22 mouse cellular contexts compared by ENCODE assay signal in the genomic region with DNA sequence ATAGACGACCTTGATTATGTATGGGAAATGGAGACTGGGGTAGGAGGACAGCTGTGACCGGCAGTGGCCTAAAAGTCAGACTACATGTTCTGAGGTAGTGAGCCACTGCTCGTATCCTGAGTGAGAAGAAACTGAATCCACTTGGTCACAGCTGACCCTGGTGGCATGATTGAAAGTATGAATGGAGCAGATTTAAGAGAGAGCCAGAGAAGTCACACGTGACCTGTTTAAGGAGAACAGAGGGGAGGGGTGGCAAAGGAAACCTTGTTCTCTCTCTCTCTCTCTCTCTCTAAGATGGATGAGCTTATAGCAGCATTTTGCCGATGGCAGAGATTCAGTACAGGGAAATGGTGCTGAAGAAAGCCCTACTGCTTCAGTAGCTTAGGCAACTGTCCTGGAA. TPM values are rescaled to one million over a fixed set of nuclear protein-coding genes. Genes with fewer than 3 reads are reported as not detected.
DNase-seq lines count a peak whose midpoint lies in the region; ATAC-seq lines count a peak whose summit lies in the region.
"Had no signal": no experiment of that assay in that cellular context is flagged by ENCODE, and none has a peak within 500 bp of the region (broad histone marks: within the 10 kb centered on the region; RNA-seq: fewer than 3 reads in every experiment).

No protein-coding gene starts in this region.

- WGBS in liver, embryonic 12.5 days (ENCODE audit: insufficient replicate concordance): 60% methylated on average over 5 of the region's 5 CpGs

- no peak overlapping the region for H3K9ac ChIP-seq in liver, embryonic 12.5 days
- H3K9ac ChIP-seq: embryonic facial prominence, embryonic 15.5 days; forebrain, embryonic 15.5 days; heart, embryonic 15.5 days; liver, postnatal 0 days; midbrain, embryonic 13.5 days had no signal

- H3K27me3 ChIP-seq in liver, embryonic 12.5 days (replicated peaks): no peaks in the 10 kb centered on the region
- H3K27me3 ChIP-seq: embryonic facial prominence, embryonic 15.5 days; forebrain, embryonic 15.5 days; heart, embryonic 15.5 days; midbrain, embryonic 13.5 days had no signal

- ATAC-seq in frontal cortex, adult (ENCODE audit: low TSS enrichment): peak; percentile 64
- no peak for ATAC-seq in liver, embryonic 12.5 days
- ATAC-seq: forebrain, embryonic 15.5 days; liver, postnatal 0 days; midbrain, embryonic 13.5 days had no signal

- no peak overlapping the region for H3K4me3 ChIP-seq in liver, embryonic 12.5 days
- H3K4me3 ChIP-seq: embryonic facial prominence, embryonic 15.5 days; forebrain, embryonic 15.5 days; heart, embryonic 15.5 days; midbrain, embryonic 13.5 days had no signal

- no peaks in the 10 kb centered on the region for H3K9me3 ChIP-seq in liver, embryonic 12.5 days (replicated peaks)
- H3K9me3 ChIP-seq: embryonic facial prominence, embryonic 15.5 days; forebrain, embryonic 15.5 days; heart, embryonic 15.5 days; midbrain, embryonic 13.5 days had no signal

- no peak for DNase-seq in frontal cortex, postnatal 25 days (ENCODE audit: low spot score in 2 of 2)
- peak; percentile 29 for DNase-seq in retina, adult 2 months (ENCODE audit: low read depth, low spot score)
- DNase-seq in retina, embryonic 14.5 days (ENCODE audit: low spot score): no peak
- DNase-seq in mesoderm, embryonic 11.5 days (ENCODE audit: low read depth, low spot score): peak; percentile 12
- DNase-seq in cerebellum, postnatal 10 days: no peak
- DNase-seq: adrenal gland, postnatal 10 days; cerebellum, adult 9-10 months; gastrocnemius, postnatal 36 days; heart, postnatal 36 days; kidney, adult 2 months; liver, postnatal 0 days; lung, postnatal 10 days; right cerebral cortex, adult 18-20 months; right cerebral cortex, postnatal 4 days; thymus, postnatal 25 days had no signal

- no peak overlapping the region for H3K4me2 ChIP-seq in liver, embryonic 12.5 days
- H3K4me2 ChIP-seq: embryonic facial prominence, embryonic 15.5 days; forebrain, embryonic 15.5 days; heart, embryonic 15.5 days; midbrain, embryonic 13.5 days had no signal

- no peaks in the 10 kb centered on the region for H3K36me3 ChIP-seq in liver, embryonic 12.5 days
- H3K36me3 ChIP-seq: embryonic facial prominence, embryonic 15.5 days; forebrain, embryonic 15.5 days; heart, embryonic 15.5 days had no signal

- H3K27ac ChIP-seq in liver, embryonic 12.5 days: no peak overlapping the region
- H3K27ac ChIP-seq: embryonic facial prominence, embryonic 15.5 days; forebrain, embryonic 15.5 days; heart, embryonic 15.5 days; kidney, postnatal 0 days; midbrain, embryonic 13.5 days had no signal

- H3K4me1 ChIP-seq in liver, embryonic 12.5 days: no peaks in the 10 kb centered on the region
- H3K4me1 ChIP-seq: embryonic facial prominence, embryonic 15.5 days; heart, embryonic 15.5 days had no signal

RNA-seq across cellular contexts. Expression of gene Wasf1, which starts 13.4 kb away (rescaled TPM):
- polyA plus RNA-seq in liver, embryonic 12.5 days (2016; fragmentation: Nextera tagmentation; extraction: Ambion mirVana): 3.2 and 3.3 TPM in 2 replicates

RNA-seq across cellular contexts. Expression of gene Cdc40, which starts 13.5 kb away (rescaled TPM):
- polyA plus RNA-seq in liver, embryonic 12.5 days (2016; fragmentation: Nextera tagmentation; extraction: Ambion mirVana): 19.5 and 20.1 TPM in 2 replicates

Comparison
In these comparisons a context has a peak if more than half of its experiments do, and no peak if none do; other contexts are left out.
1. DNase-seq: peak in retina, adult 2 months (single experiment) and mesoderm, embryonic 11.5 days (single experiment); none in frontal cortex, postnatal 25 days (0 of 2), retina, embryonic 14.5 days (single experiment) and cerebellum, postnatal 10 days (0 of 2).